Comparison of ENCODE assay signal across 9 mouse cellular contexts in the genomic region with DNA sequence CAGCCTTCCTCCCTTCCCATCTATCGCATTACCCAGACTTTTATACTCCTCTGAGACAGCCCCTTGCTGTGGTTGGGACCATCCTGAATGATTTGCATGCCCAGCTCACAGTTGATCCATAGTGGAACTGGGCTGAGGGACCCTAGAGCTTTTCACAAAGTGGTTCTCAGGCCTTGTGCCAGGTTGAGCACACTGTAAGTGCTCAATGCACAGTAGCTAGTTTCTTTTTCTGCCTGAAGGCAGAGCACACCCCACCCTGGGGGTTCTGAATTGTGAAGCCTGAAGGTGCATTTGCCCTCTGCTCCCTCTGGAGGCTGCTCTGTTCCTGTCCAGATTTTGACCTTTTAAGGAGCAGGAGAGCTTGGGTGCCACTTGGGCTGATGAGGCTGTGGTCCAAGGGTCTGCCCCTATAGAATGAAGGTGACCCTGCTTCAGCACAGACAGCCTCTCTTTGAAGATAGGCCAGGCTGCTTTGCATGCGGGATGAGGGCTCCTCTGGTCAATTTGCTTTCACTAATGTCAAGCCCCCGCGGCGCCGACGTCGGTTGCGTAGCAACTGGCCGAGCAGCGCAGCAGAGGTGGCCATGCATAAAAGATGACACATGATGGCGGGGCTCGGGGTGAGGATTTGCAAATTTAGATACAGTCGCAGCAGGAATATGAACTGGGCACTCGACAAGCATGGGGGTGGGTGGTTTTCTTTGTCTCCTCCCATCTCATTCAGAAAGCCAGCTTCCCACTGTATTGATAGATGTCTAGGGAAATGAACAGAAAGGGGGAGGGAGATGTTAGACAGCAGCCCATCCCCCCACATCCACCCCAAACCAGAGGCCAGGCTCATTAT.
DNase-seq lines count a peak whose midpoint lies in the region; ATAC-seq and TF ChIP-seq lines count a peak whose summit lies in the region.
"Had no signal": no experiment of that assay in that cellular context is flagged by ENCODE, and none has a peak within 500 bp of the region (broad histone marks: within the 10 kb centered on the region; RNA-seq: fewer than 3 reads in every experiment).

No protein-coding gene starts in this region.

- DNase-seq in kidney, postnatal 25 days: no peak
- peak; percentile 4 for DNase-seq in cerebellum, adult 9-10 months
- DNase-seq in frontal cortex, postnatal 10 days (ENCODE audit: low spot score in 2 of 2): peak; percentile 52
- no peak for DNase-seq in gastrocnemius, adult 2 months
- no peak for DNase-seq in lung, postnatal 0 days (ENCODE audit: low spot score)
- no peak for DNase-seq in kidney, adult 2 months

- peaks cover 14% of the 10 kb centered on the region for H3K4me1 ChIP-seq in kidney, embryonic 15.5 days
- H3K4me1 ChIP-seq in midbrain, embryonic 16.5 days (ENCODE audit: control insufficient read depth, insufficient read depth, low read length): peaks cover 17% of the 10 kb centered on the region
- no peaks in the 10 kb centered on the region for H3K4me1 ChIP-seq in lung, postnatal 0 days (ENCODE audit: insufficient read depth, low read depth, low read length)
- no peaks in the 10 kb centered on the region for H3K4me1 ChIP-seq in kidney, adult 2 months (ENCODE audit: control insufficient read depth, insufficient read depth, low read length)
- H3K4me1 ChIP-seq: megakaryocyte, embryonic 14.5 days had no signal

- TF ChIP-seq CTCF in gastrocnemius, adult 2 months (IDR thresholded peaks at IDR 0.05): no peak
- TF ChIP-seq CTCF in lung, postnatal 0 days (IDR thresholded peaks at IDR 0.05): no peak
- no peak for TF ChIP-seq CTCF in kidney, adult 2 months (conservative IDR thresholded peaks at IDR 0.05; ENCODE audit: insufficient read depth, insufficient read length, low read depth, low read length)

- peak; percentile 83 for ATAC-seq in kidney, embryonic 15.5 days (replicated peaks; ENCODE audit: low FRiP score)
- ATAC-seq in midbrain, embryonic 16.5 days: peak; percentile 94
- no peak for ATAC-seq in lung, postnatal 0 days

- H3K27me3 ChIP-seq in kidney, embryonic 15.5 days: no peaks in the 10 kb centered on the region
- no peaks in the 10 kb centered on the region for H3K27me3 ChIP-seq in midbrain, embryonic 16.5 days (ENCODE audit: control insufficient read depth, insufficient read depth, low read depth, low read length)
- no peaks in the 10 kb centered on the region for H3K27me3 ChIP-seq in lung, postnatal 0 days (replicated peaks; ENCODE audit: insufficient read depth, low read length)
- no peaks in the 10 kb centered on the region for H3K27me3 ChIP-seq in kidney, adult 2 months (replicated peaks; ENCODE audit: control insufficient read depth, insufficient read depth, low read length)

- no peak overlapping the region for H3K27ac ChIP-seq in kidney, embryonic 15.5 days
- peak overlapping the region; percentile 82 for H3K27ac ChIP-seq in midbrain, embryonic 16.5 days (ENCODE audit: low read length)
- H3K27ac ChIP-seq in gastrocnemius, adult 2 months: no peak overlapping the region
- no peak overlapping the region for H3K27ac ChIP-seq in lung, postnatal 0 days (ENCODE audit: low read length)
- H3K27ac ChIP-seq in kidney, adult 2 months (ENCODE audit: insufficient read depth, low read depth, low read length): no peak overlapping the region

- H3K36me3 ChIP-seq in kidney, embryonic 15.5 days: no peaks in the 10 kb centered on the region
- no peaks in the 10 kb centered on the region for H3K36me3 ChIP-seq in midbrain, embryonic 16.5 days (ENCODE audit: control insufficient read depth, insufficient read depth, low read length)
- H3K36me3 ChIP-seq in lung, postnatal 0 days (ENCODE audit: insufficient read depth, low read length): no peaks in the 10 kb centered on the region
- H3K36me3 ChIP-seq in kidney, adult 2 months (ENCODE audit: control insufficient read depth, insufficient read depth, low read length): no peaks in the 10 kb centered on the region

- no peak for TF ChIP-seq EP300 in lung, postnatal 0 days (IDR thresholded peaks at IDR 0.05)

- no peak for TF ChIP-seq POLR2A in kidney, adult 2 months (IDR thresholded peaks at IDR 0.05; ENCODE audit: low read depth, low read length)

- intact Hi-C loops in gastrocnemius, adult 2 months (cut with DNase I): no loop called here

- no peak overlapping the region for H3K9ac ChIP-seq in kidney, embryonic 15.5 days
- H3K9ac ChIP-seq in midbrain, embryonic 16.5 days (ENCODE audit: low read depth, low read length): no peak overlapping the region
- no peak overlapping the region for H3K9ac ChIP-seq in lung, postnatal 0 days (replicated peaks; ENCODE audit: low read depth)

- H3K4me2 ChIP-seq in kidney, embryonic 15.5 days: peak overlapping the region; percentile 43
- peak overlapping the region; percentile 33 for H3K4me2 ChIP-seq in midbrain, embryonic 16.5 days (ENCODE audit: low read length)
- no peak overlapping the region for H3K4me2 ChIP-seq in lung, postnatal 0 days (replicated peaks; ENCODE audit: low read depth, low read length)

- 22% methylated on average over 15 of the region's 15 CpGs for WGBS in kidney, embryonic 15.5 days
- 4% methylated on average over 15 of the region's 15 CpGs for WGBS in midbrain, embryonic 16.5 days
- WGBS in lung, postnatal 0 days: 22% methylated on average over 15 of the region's 15 CpGs
- WGBS in kidney, adult 2 months: 17% methylated on average over 15 of the region's 15 CpGs

- no peak overlapping the region; the same call in 1 of the 2 replicates for H3K4me3 ChIP-seq in kidney, embryonic 15.5 days (replicated peaks)
- H3K4me3 ChIP-seq in midbrain, embryonic 16.5 days (ENCODE audit: low read depth, low read length): no peak overlapping the region
- H3K4me3 ChIP-seq in gastrocnemius, adult 2 months: no peak overlapping the region
- no peak overlapping the region for H3K4me3 ChIP-seq in lung, postnatal 0 days (ENCODE audit: low read depth, low read length)
- H3K4me3 ChIP-seq in kidney, adult 2 months (ENCODE audit: insufficient read depth, low read depth, low read length): no peak overlapping the region
- H3K4me3 ChIP-seq: megakaryocyte, embryonic 14.5 days had no signal

- no peaks in the 10 kb centered on the region for H3K9me3 ChIP-seq in kidney, embryonic 15.5 days (replicated peaks)
- H3K9me3 ChIP-seq in midbrain, embryonic 16.5 days (replicated peaks; ENCODE audit: control insufficient read depth, low read length, poor library complexity, severe bottlenecking): no peaks in the 10 kb centered on the region
- no peaks in the 10 kb centered on the region for H3K9me3 ChIP-seq in lung, postnatal 0 days (ENCODE audit: low read length)
- H3K9me3 ChIP-seq: megakaryocyte, embryonic 14.5 days had no signal

Comparison
In these comparisons a context has a peak if more than half of its experiments do, and no peak if none do; other contexts are left out.
1. DNase-seq: peak in cerebellum, adult 9-10 months (single experiment) and frontal cortex, postnatal 10 days (2 of 2); none in kidney, postnatal 25 days (0 of 2), gastrocnemius, adult 2 months (single experiment), lung, postnatal 0 days (single experiment) and kidney, adult 2 months (single experiment).